Mouse (Mus musculus): ENCODE results near the gene Mgl2. TPM values are rescaled to one million over a fixed set of nuclear protein-coding genes. Genes with fewer than 3 reads are reported as not detected.

Gene Mgl2
- total RNA-seq (2023), result 6.6 and 9.0 TPM in 2 replicates

DNA sequence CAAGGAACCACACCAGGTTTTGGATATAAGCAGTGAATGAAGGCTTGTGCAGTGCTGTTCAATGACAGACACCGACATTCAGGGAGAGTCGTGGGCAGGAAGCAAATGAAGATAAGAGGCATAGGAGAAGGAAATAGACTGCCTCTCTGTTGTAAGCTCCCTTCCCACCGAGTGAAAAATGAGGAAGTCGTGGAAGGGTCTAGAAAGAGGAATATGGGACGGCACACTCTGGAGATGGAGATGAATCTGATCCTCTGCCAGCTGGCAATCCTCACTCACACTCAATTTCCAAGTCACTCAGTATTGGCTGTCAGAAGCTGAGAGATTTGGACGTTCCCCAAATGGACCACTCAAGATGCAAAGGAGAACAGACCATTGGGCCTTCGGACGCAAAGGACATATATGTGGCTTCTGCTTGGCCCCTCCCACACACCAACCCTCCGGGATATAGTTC, at the start of gene Mgl2:
Mgl2 (plus strand) TSS at position 404 of the 454 bp plus-strand sequence.

DNA sequence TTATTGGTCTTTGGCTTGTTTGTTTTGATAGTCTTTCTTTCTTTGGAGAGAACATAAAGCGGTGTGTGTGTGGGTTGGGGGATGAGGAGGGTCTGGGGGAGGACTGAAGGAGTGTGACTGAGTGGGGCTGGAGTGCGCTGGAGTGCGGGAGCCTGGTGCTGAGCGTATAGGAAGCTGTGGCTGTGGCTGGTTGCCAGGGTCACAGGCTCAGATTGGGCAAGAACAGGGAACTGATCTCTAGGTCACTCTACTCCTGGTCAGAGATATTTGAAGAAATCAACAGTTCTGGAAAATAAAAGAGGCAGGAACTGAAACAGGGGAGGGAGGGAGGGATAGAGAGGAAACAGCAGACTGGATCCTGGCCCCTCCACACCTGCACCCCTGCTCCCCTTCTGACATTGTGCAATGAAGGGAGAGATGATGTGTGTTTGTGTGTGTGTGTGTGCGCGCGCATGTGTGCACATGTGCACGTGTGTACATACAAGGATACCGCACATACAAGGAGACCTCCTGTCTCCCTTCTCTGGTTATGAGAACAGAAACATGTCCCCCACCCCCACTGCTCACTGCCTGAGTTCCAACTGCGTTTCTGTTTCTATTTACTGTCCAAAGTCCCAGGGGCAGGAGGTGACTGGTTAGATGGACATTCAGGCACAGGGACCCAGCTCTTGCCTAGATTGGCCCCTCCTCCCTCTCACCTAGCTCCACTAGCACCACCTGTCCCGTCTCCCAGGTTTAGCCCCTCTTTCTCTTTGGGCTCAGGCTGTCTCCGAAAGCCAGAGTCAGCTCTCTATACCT, 37.9 kb upstream of the Mgl2 start, which contains the start of gene Asgr2:
Asgr2 (plus strand) TSS at position 659 of the 798 bp plus-strand sequence.

DNA sequence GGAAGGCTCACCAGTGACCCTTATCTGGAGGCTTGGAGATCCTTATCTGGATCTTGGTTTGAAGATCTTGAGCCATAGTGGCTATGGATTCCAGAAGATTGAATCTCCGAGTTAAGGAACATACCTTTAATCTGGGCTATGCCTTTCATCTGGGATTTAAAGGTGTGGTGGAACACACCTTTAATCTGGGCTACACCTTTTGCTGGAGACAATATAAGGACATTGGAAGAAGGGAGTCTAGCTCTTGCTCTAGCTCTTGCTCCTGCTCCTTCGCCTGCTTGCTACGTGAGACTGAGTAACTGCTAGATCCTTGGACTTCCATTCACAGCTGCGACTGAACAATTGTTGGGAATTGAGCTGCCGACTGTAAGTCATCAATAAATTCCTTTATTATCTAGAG, 25.8 kb downstream of the Mgl2 start, which contains the start of gene Clec10a:
Clec10a (plus strand) TSS at position 301 of the 400 bp plus-strand sequence.

Other genes with a start within 250 kb of the Mgl2 start
- 6.8 TPM in 2 replicates for gene Kctd11, start 248.9 kb upstream of the Mgl2 start, total RNA-seq (2023)
- gene Acap1, start 234.8 kb upstream of the Mgl2 start, total RNA-seq (2023), result 262 and 323 TPM in 2 replicates
- 1.2 and 2.6 TPM in 2 replicates for gene 2810408A11Rik, start 229.3 kb upstream of the Mgl2 start, total RNA-seq (2023)
- 17.7 and 25.0 TPM in 2 replicates for gene Neurl4, start 229.3 kb upstream of the Mgl2 start, total RNA-seq (2023)
- gene Gps2, start 216.4 kb upstream of the Mgl2 start, total RNA-seq (2023), result 71.0 and 76.8 TPM in 2 replicates
- gene Eif5a, start 208.4 kb upstream of the Mgl2 start, total RNA-seq (2023), result 429 and 447 TPM in 2 replicates
- gene Ybx2, start 194.5 kb upstream of the Mgl2 start, total RNA-seq (2023), result not detected in 2 replicates
- gene Slc2a4, start 182.1 kb upstream of the Mgl2 start, total RNA-seq (2023), result 0.20 TPM in 1 of 2 replicates, not detected in the other
- not detected in 2 replicates for gene Cldn7, start 165.6 kb upstream of the Mgl2 start, total RNA-seq (2023)
- 57.0 and 90.8 TPM in 2 replicates for gene Ctdnep1, start 149.2 kb upstream of the Mgl2 start, total RNA-seq (2023)
- 24.6 and 25.4 TPM in 2 replicates for gene Elp5, start 147.8 kb upstream of the Mgl2 start, total RNA-seq (2023)
- 585 and 586 TPM in 2 replicates for gene Gabarap, start 139.2 kb upstream of the Mgl2 start, total RNA-seq (2023)
- gene Phf23, start 134.6 kb upstream of the Mgl2 start, total RNA-seq (2023), result 41.1 and 46.0 TPM in 2 replicates
- 18.1 and 19.3 TPM in 2 replicates for gene Dvl2, start 129.7 kb upstream of the Mgl2 start, total RNA-seq (2023)
- 41.4 and 52.4 TPM in 2 replicates for gene Acadvl, start 114.9 kb upstream of the Mgl2 start, total RNA-seq (2023)
- gene Dlg4, start 113.4 kb upstream of the Mgl2 start, total RNA-seq (2023), result 3.3 and 6.2 TPM in 2 replicates
- gene Asgr1, start 76.2 kb upstream of the Mgl2 start, total RNA-seq (2023), result not detected in 2 replicates
- gene Asgr2, start 37.7 kb upstream of the Mgl2 start, total RNA-seq (2023), result 0.69 TPM in 1 of 2 replicates, not detected in the other
- gene Clec10a, start 25.9 kb downstream of the Mgl2 start, total RNA-seq (2023), result 11.3 and 11.4 TPM in 2 replicates
- not detected in 2 replicates for gene Slc16a11, start 82.4 kb downstream of the Mgl2 start, total RNA-seq (2023)
- 0.95 and 2.2 TPM in 2 replicates for gene Slc16a13, start 90.7 kb downstream of the Mgl2 start, total RNA-seq (2023)
- not detected in 2 replicates for gene Bcl6b, start 99.5 kb downstream of the Mgl2 start, total RNA-seq (2023)
- 33.5 and 36.5 TPM in 2 replicates for gene 0610010K14Rik, start 107.6 kb downstream of the Mgl2 start, total RNA-seq (2023)
- gene Gm21988, start 109.5 kb downstream of the Mgl2 start, total RNA-seq (2023), result 3.0 and 5.2 TPM in 2 replicates
- 101 and 117 TPM in 2 replicates for gene Rnasek, start 109.5 kb downstream of the Mgl2 start, total RNA-seq (2023)
- 0.51 TPM in 1 of 2 replicates, not detected in the other for gene Alox12, start 125.0 kb downstream of the Mgl2 start, total RNA-seq (2023)
- not detected in 2 replicates for gene Alox12e, start 192.3 kb downstream of the Mgl2 start, total RNA-seq (2023)
- gene Alox15, start 221.7 kb downstream of the Mgl2 start, total RNA-seq (2023), result 1.2 and 3.1 TPM in 2 replicates